Mouse (Mus musculus): ENCODE measurements at regions not wholly inside any gene's neighbourhood (a gene's known extent, or its start where the extent isn't known, plus 50 kb on each side); places are given as distances from the start of the nearest gene placed in this dataset.
"Not testable (repeated sequence)": the region's sequence is repeated elsewhere in the genome, so short reads cannot be mapped to it uniquely, and the experiment has no call there.

DNA sequence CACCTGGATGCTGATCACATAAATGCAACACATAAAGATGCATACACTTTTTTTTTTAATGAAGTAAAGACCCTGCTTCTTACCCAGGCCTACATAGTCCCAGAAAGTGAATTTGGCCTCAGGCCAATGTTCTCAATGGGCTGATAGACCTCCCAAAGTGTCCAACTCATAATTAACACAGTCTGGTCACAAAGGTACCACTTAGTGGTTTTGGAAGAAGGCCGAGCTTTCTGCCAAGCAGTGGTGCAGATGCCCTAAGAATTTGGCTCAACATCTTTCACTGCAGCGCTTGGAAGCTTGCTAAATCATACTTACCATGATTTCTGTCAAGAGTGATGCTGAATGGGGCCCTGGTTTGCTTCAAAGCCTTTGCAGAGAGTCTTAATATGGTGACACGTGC, 706.4 kb upstream of the Rag2 start:
- no peak for DNase-seq (ENCODE audit: extremely low spot score, low read depth, low spot score)

GRCm38 (mm10) chr2:100919537-100920212, 704.8 kb upstream of the Rag2 start:
- no peak for DNase-seq (ENCODE audit: extremely low spot score, low read depth, low spot score)

DNA sequence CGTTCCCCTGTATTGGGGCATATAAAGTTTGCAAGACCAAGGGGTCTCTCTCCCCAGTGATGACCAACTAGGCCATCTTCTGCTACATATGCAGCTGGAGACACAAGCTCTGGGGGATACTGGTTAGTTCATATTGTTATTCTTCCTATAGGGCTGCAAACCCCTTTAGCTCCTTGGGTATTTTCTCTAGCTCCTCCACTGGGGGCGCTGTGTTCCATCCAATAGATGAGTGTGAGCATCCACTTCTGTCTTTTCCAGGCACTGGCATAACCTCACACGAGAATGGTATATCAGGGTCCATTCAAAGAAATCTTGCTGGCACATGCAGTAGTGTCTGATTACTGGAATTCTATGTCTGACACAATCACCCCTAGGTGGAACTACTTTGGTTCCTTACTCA, 675.9 kb upstream of the Rag2 start:
- DNase-seq (ENCODE audit: extremely low spot score, low read depth, low spot score) = not testable (repeated sequence)

- no peak for DNase-seq (ENCODE audit: extremely low spot score, low read depth, low spot score)
Measured at GRCm38 (mm10) chr2:100959412-100959811, 665.1 kb upstream of the Rag2 start.

DNA sequence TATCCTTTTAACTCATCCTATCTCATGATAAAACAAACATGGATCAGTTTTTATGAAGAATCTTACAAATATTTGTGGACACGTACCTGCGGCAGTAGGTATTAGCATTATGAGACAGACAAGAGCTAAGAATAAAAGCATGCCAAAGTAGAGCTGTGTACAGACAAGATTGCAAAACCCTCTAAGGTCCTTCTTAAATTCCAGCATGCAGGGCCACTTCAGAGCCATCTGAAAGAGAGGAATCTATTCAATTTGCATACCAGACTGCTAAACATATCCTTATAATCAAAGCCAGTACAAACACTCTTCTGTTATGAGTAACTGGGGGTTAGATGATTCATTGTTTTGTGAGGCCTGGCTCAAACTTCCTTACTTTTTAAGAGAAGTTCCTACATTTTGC, 659.9 kb upstream of the Rag2 start:
- no peak for DNase-seq (ENCODE audit: extremely low spot score, low read depth, low spot score)

DNA sequence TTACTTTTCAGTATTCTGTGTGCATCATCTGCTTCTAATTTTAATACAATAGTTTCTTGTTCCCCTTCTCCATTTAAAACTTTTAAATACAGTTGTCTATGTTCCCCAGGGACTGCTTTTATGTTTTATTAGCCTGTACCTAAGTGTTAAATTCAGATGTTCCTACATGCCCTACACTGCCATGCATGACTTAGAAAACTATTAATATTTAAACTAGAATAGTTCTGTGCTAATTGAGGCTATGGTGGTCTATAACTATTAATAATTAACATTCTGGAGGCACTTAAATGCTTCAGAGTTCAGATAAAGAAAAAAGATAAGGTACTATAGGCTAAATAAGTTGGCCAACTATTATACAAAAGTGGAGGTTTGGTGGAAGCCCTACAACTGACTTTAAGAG, 647.3 kb upstream of the Rag2 start:
- no peak for DNase-seq (ENCODE audit: extremely low spot score, low read depth, low spot score)

DNA sequence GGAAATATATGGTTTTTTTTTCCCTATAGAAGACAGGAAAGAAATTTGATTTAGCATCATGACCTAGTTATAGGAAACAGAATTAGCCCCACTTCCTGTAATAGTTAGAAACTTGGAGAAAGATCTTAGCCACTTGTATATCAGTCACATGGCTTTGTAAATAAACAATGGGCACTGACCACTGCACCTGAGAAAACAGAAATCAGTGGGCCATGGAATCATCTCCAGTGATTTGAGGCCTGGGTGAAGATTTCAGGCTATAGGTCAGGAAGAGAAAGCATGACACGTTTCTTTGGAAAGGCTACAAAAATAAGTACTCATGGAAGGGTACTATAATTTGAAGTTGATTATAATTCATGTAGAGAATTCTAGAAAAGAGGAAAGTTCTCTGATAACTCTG, 642.2 kb upstream of the Rag2 start:
- DNase-seq (ENCODE audit: extremely low spot score, low read depth, low spot score) = no peak

- no peak for DNase-seq (ENCODE audit: extremely low spot score, low read depth, low spot score)
Measured at GRCm38 (mm10) chr2:101015353-101015752, 609.2 kb upstream of the Rag2 start.

DNA sequence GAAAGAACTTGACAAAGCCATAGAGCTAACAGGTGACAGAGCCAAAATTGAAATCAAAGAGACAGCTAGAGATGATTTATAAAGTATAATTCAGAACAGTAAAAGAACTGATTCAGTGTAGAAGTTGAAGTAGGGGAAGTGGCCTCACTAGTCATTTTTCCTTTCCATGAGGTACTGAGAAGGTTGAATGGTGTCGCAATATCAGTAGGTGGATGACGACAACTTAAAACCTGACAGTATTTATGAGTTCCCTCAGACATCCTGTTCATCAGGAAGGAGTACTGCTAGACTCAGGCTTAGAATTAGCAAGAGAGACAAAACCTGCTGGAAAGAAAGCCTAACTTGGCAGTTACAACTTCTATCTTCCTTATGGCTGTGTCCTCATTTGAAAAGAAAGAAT, 605.1 kb upstream of the Rag2 start:
- DNase-seq (ENCODE audit: extremely low spot score, low read depth, low spot score) = no peak

DNA sequence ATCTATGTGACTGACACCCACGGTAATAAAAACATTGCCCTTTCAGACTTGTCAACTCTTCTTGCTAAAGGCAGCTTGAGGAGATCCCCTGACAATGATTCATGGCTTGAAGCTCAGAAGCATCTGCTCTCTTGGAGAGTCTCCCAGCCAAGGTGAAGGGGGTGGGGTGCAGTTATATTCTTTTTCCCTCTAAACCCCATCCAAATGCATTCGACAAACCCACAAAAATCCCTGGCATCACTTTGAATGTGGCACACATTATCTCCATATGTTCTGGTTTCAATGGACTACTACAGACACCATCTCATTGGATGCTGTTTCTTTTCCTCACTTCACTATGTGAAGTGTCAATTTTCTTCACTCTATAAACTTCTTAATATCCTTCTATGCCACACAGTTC, 603.0 kb upstream of the Rag2 start:
- DNase-seq (ENCODE audit: extremely low spot score, low read depth, low spot score) = no peak

DNA sequence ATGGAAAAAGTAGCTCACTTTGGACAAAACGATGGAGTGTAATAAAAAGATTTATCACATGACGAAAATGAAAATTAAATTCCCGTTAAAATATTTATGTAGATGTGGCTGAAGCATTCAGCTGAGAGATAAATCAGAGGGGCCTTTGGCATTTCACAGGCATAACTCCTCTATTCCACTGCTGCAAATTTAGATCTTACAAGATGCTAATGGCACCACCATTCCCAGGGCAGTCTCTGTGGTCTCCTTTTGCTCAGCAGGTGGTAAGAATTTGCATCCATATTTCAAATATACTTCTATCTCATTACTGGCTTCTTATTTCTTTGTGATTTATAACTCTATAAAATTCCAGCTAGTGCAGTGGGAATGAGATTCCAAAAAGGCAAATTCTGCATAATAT, 581.5 kb upstream of the Rag2 start:
- DNase-seq (ENCODE audit: extremely low spot score, low read depth, low spot score) = no peak

GRCm38 (mm10) chr2:101062939-101063338, 561.6 kb upstream of the Rag2 start:
- no peak for DNase-seq (ENCODE audit: extremely low spot score, low read depth, low spot score)

DNA sequence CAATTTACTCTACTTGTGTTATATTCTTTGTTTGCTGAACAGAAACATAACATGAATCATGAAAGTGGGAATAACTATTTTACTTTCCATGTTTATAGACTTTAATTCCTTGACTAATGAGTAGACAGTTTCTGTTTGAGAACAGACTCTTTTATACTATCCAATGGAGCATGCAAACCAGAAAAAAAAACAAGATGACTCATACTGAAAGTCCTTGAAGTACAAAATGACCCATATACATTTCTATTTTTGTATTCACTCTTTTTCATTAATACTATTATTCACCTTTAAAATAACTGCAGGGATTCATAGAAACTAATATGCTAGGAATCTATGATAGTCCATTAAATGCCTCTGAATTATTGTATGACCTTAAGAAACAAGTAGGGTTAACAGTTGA, 549.5 kb upstream of the Rag2 start:
- DNase-seq (ENCODE audit: extremely low spot score, low read depth, low spot score) = no peak

DNA sequence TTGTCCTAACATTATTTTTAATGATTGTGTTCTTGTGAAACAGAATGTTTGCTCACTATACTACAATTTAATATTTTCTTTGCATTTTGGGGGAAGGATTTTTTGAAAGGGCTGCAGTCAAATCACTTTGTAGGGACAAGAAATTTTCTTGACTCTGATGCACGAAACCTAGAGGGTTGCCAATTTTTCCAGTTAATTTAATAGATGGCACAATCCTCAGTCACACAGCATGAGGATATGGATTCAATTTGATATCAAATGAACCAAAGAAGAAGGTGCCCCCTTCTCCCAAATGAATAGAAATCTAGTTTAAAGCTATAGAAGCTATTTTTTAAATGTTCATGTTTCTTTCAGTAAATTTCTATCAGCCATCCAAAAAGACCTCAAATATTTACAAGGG, 544.3 kb upstream of the Rag2 start:
- DNase-seq (ENCODE audit: extremely low spot score, low read depth, low spot score) = no peak

DNA sequence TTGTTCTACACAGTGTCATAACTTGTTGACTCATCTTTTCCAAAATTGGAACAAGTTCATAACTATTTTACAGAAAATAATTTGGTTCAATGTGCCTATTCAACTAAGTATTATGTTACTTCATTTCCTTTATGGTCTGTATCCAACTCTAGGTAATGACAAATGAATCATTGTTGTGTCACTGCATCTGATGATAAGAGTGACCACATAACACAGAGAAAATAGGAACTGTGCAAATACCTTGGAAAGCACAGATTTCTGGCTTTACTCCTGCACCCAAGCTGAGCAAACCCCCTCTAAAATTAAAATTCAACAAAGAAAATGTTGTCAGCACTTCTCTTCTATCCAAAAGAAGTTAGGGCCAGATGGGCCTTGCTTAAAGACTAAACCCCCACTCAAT, 540.7 kb upstream of the Rag2 start:
- DNase-seq (ENCODE audit: extremely low spot score, low read depth, low spot score) = no peak

GRCm38 (mm10) chr2:101084648-101085047, 539.9 kb upstream of the Rag2 start:
- no peak for DNase-seq (ENCODE audit: extremely low spot score, low read depth, low spot score)

GRCm38 (mm10) chr2:101107183-101107872, 517.2 kb upstream of the Rag2 start:
- DNase-seq (ENCODE audit: extremely low spot score, low read depth, low spot score) = no peak

GRCm38 (mm10) chr2:101136867-101137266, 487.7 kb upstream of the Rag2 start:
- DNase-seq (ENCODE audit: extremely low spot score, low read depth, low spot score) = no peak

DNA sequence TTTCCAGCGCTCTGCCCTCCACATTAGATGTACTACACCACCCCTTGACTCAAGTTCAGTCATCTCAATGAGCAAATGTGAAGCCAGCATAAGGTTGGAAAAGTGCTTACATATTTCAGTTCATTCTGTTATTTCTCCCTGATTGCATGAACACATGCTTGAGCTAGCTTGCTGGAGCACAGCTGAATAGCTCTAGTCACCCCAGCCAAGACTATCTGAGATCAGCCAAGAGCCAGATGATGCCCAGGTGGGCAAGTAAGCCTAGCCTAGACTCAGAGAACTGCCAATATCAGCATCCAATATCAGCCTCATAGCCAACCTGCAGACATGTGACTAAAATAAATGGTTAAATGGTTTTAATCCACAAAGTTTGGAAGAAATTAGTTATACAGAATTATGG, 484.6 kb upstream of the Rag2 start:
- no peak for DNase-seq (ENCODE audit: extremely low spot score, low read depth, low spot score)

DNA sequence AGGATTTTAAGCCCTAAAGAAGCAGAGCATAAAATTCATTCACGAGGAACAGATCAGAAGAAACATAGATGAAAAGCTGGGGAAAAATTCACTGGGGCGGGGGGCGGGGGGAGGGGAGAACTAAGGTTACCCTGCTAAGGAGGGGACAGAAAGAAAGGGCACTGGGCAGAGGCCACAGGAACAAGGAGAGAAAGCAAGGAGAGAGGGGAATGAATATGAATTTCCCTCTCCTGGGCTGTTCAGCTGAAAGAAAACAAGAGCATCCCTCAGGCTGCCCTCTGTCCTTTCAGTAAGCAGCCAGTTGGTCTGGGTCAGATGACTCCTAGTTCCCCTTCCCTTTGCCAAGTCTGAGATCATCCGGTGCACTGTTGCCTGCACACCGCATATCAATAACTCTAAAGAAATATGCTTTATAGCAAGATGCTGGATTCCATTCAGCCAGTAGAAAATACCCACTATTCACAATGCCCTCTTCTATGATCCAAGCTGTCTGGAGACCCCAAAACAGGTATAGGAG, 467.7 kb upstream of the Rag2 start:
- no peak for DNase-seq (ENCODE audit: extremely low spot score, low read depth, low spot score)

- DNase-seq (ENCODE audit: extremely low spot score, low read depth, low spot score) = no peak
Measured at GRCm38 (mm10) chr2:101159276-101159675, 465.2 kb upstream of the Rag2 start.

- DNase-seq (ENCODE audit: extremely low spot score, low read depth, low spot score) = no peak
Measured at GRCm38 (mm10) chr2:101165942-101166341, 458.6 kb upstream of the Rag2 start.

- no peak for DNase-seq (ENCODE audit: extremely low spot score, low read depth, low spot score)
Measured at GRCm38 (mm10) chr2:101172806-101173205, 451.7 kb upstream of the Rag2 start.
